26 mouse cellular contexts compared by ENCODE assay signal in genomic region chr12:35336314-35336713, GRCm38 (mm10).
"Had no signal": no experiment of that assay in that cellular context is flagged by ENCODE, and none has a peak within 500 bp of the region (broad histone marks: within the 10 kb centered on the region; RNA-seq: fewer than 3 reads in every experiment).

No protein-coding gene starts in this region.

- H3K4me3 ChIP-seq: gastrocnemius, adult 2 months; heart, adult 2 months; heart, embryonic 13.5 days; heart, embryonic 15.5 days; hindbrain, embryonic 13.5 days; hindbrain, embryonic 15.5 days; kidney, embryonic 15.5 days; layer of hippocampus, adult 2 months; limb, embryonic 13.5 days; limb, embryonic 15.5 days had no signal

- H3K4me2 ChIP-seq: heart, embryonic 11.5 days; heart, embryonic 13.5 days; heart, embryonic 15.5 days; hindbrain, embryonic 13.5 days; hindbrain, embryonic 15.5 days; kidney, embryonic 15.5 days; limb, embryonic 13.5 days; limb, embryonic 15.5 days had no signal

- H3K27me3 ChIP-seq: heart, embryonic 13.5 days; heart, embryonic 15.5 days; hindbrain, embryonic 13.5 days; hindbrain, embryonic 15.5 days; kidney, embryonic 15.5 days; limb, embryonic 13.5 days; limb, embryonic 15.5 days had no signal

- H3K36me3 ChIP-seq: heart, embryonic 13.5 days; heart, embryonic 15.5 days; hindbrain, embryonic 13.5 days; hindbrain, embryonic 15.5 days; kidney, embryonic 15.5 days; limb, embryonic 13.5 days; limb, embryonic 15.5 days had no signal

- H3K9me3 ChIP-seq: heart, embryonic 15.5 days; hindbrain, embryonic 13.5 days; hindbrain, embryonic 15.5 days; kidney, embryonic 15.5 days; limb, embryonic 13.5 days; limb, embryonic 15.5 days had no signal

- H3K9ac ChIP-seq: heart, embryonic 13.5 days; heart, embryonic 15.5 days; hindbrain, embryonic 13.5 days; hindbrain, embryonic 15.5 days; kidney, embryonic 15.5 days; limb, embryonic 13.5 days; limb, embryonic 15.5 days had no signal

- ATAC-seq: hindbrain, postnatal 0 days; intestine, embryonic 16.5 days had no signal

- H3K4me1 ChIP-seq: hindbrain, embryonic 13.5 days; hindbrain, embryonic 15.5 days; kidney, embryonic 15.5 days; limb, embryonic 13.5 days; limb, embryonic 15.5 days had no signal

- DNase-seq: gastrocnemius, adult 2 months; gastrocnemius, postnatal 10 days; gastrocnemius, postnatal 25 days; heart, adult 11 months; heart, adult 2 months; heart, postnatal 14 days; heart, postnatal 36 days; kidney, adult 11 months; kidney, adult 2 months; kidney, adult 9 months; kidney, postnatal 25 days; kidney, postnatal 4 days; layer of hippocampus, postnatal 36 days; left cerebral cortex, postnatal 4 days had no signal

- H3K27ac ChIP-seq: gastrocnemius, adult 2 months; heart, adult 2 months; heart, embryonic 13.5 days; heart, embryonic 15.5 days; hindbrain, embryonic 13.5 days; hindbrain, embryonic 15.5 days; hindbrain, postnatal 0 days; kidney, embryonic 15.5 days; kidney, postnatal 0 days; layer of hippocampus, adult 2 months; limb, embryonic 13.5 days; limb, embryonic 15.5 days had no signal
